Mouse (Mus musculus): ENCODE measurements at regions not wholly inside any gene's neighbourhood (a gene's known extent, or its start where the extent isn't known, plus 50 kb on each side); places are given as distances from the start of the nearest gene placed in this dataset.

GRCm38 (mm10) chr13:55930637-55931036 is 94.6 kb upstream of the Pitx1 start:
- no peak for TF ChIP-seq CTCF (IDR thresholded peaks at IDR 0.05; ENCODE audit: extremely low read depth, insufficient read length, insufficient replicate concordance, low read depth, low read length)
- TF ChIP-seq POLR2A (IDR thresholded peaks at IDR 0.05; ENCODE audit: low read depth, low read length): no peak

All from small intestine, adult 2 months (tissue).